Mouse (Mus musculus) cerebellum, adult 9-10 months (tissue): ENCODE results near the gene Slc22a4.
A peak's percentile ranks its signal among the peaks of the same experiment; 100 is the strongest.
"Not testable (repeated sequence)": the region's sequence is repeated elsewhere in the genome, so short reads cannot be mapped to it uniquely, and the experiment has no call there.

Experiments
- DNase-seq: peaks from one replicate; pipeline ENCODE4 v3.0.0; 2022

The Slc22a4 gene

GRCm38 (mm10) chr11:54002761-54003717 lies 24.9 kb downstream of the Slc22a4 start:
- DNase-seq = peak; percentile 85

GRCm38 (mm10) chr11:54002147-54002760 lies 25.6 kb downstream of the Slc22a4 start:
- DNase-seq = peak; percentile 82

GRCm38 (mm10) chr11:53997661-53998060 lies 30.2 kb downstream of the Slc22a4 start:
- DNase-seq = no peak

GRCm38 (mm10) chr11:53992264-53992663 lies 35.6 kb downstream of the Slc22a4 start:
- DNase-seq = no peak

- no peak for DNase-seq
Observed at GRCm38 (mm10) chr11:53989232-53989631, 38.7 kb downstream of the Slc22a4 start.

- no peak for DNase-seq
Observed at GRCm38 (mm10) chr11:53988081-53988480, 39.8 kb downstream of the Slc22a4 start.

GRCm38 (mm10) chr11:53981396-53981795 lies 46.5 kb downstream of the Slc22a4 start:
- no peak for DNase-seq

GRCm38 (mm10) chr11:53979788-53980621 lies 47.9 kb downstream of the Slc22a4 start, which contains the start of gene Slc22a21:
Gene Slc22a21, minus strand, starts transcription at chr11:53980332.
- peak; percentile 49 for DNase-seq

GRCm38 (mm10) chr11:53979456-53979787 lies 48.5 kb downstream of the Slc22a4 start:
- not testable (repeated sequence) for DNase-seq

- no peak for DNase-seq
Observed at GRCm38 (mm10) chr11:53977672-53978071, 50.2 kb downstream of the Slc22a4 start.

- DNase-seq = no peak
Observed at GRCm38 (mm10) chr11:53975559-53975958, 52.3 kb downstream of the Slc22a4 start.

- DNase-seq = no peak
Observed at GRCm38 (mm10) chr11:53958984-53959383, 68.9 kb downstream of the Slc22a4 start.

- not testable (repeated sequence) for DNase-seq
Observed at GRCm38 (mm10) chr11:53958176-53958575, 69.7 kb downstream of the Slc22a4 start.

GRCm38 (mm10) chr11:53956636-53957035 lies 71.3 kb downstream of the Slc22a4 start:
- no peak for DNase-seq

GRCm38 (mm10) chr11:53954653-53955052 lies 73.2 kb downstream of the Slc22a4 start:
- DNase-seq = no peak

GRCm38 (mm10) chr11:53950133-53950532 lies 77.8 kb downstream of the Slc22a4 start:
- DNase-seq = not testable (repeated sequence)
